Mouse (Mus musculus) MEL-GATA-1-ER (cell line): ENCODE measurements around the gene Sdhc.
A peak's percentile ranks its signal among the peaks of the same experiment; 100 is the strongest.
"Not testable (repeated sequence)": the region's sequence is repeated elsewhere in the genome, so short reads cannot be mapped to it uniquely, and the experiment has no call there.

Experiments
- DNase-seq: peaks from one replicate; pipeline ENCODE4 v3.0.0-alpha.2; 2012; ENCODE audit warnings: low read depth; ENCODE audit errors: extremely low read depth

The Sdhc gene

GRCm38 (mm10) chr1:171112986-171113385 lies 37.4 kb downstream of the Sdhc start:
- DNase-seq, result no peak

GRCm38 (mm10) chr1:171111781-171112575 lies 38.4 kb downstream of the Sdhc start:
- no peak for DNase-seq

- DNase-seq, result peak; percentile 91
These were observed 39.2 kb downstream of the Sdhc start for GRCm38 (mm10) chr1:171111020-171111780.

GRCm38 (mm10) chr1:171110659-171111019 lies 39.8 kb downstream of the Sdhc start:
- DNase-seq, result peak; percentile 53

DNA sequence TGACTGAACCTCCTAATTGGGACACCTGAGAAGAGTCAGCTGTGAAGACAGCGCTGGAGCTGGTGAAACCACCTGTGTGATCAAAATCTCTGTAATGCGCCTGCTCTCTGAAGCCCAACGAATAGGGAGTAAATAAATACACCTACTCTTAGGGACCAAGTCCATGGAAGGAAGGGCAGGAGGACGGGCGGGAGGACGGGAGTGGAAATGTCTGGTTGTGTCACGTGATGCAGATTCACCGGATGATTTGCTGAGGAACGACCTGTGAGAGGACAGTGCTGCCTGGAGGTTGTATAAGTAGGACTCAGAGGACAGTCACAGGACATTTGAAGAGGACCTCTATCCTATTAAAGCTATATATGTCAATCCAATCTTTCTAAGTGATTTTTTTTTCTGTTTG lies 40.8 kb downstream of the Sdhc start:
- DNase-seq, result no peak

GRCm38 (mm10) chr1:171105226-171105625 lies 45.2 kb downstream of the Sdhc start:
- DNase-seq, result no peak

GRCm38 (mm10) chr1:171103179-171103840 lies 47.1 kb downstream of the Sdhc start:
- DNase-seq, result peak; percentile 77

- peak; percentile 84 for DNase-seq
These were observed 47.7 kb downstream of the Sdhc start for GRCm38 (mm10) chr1:171102547-171103177.

DNA sequence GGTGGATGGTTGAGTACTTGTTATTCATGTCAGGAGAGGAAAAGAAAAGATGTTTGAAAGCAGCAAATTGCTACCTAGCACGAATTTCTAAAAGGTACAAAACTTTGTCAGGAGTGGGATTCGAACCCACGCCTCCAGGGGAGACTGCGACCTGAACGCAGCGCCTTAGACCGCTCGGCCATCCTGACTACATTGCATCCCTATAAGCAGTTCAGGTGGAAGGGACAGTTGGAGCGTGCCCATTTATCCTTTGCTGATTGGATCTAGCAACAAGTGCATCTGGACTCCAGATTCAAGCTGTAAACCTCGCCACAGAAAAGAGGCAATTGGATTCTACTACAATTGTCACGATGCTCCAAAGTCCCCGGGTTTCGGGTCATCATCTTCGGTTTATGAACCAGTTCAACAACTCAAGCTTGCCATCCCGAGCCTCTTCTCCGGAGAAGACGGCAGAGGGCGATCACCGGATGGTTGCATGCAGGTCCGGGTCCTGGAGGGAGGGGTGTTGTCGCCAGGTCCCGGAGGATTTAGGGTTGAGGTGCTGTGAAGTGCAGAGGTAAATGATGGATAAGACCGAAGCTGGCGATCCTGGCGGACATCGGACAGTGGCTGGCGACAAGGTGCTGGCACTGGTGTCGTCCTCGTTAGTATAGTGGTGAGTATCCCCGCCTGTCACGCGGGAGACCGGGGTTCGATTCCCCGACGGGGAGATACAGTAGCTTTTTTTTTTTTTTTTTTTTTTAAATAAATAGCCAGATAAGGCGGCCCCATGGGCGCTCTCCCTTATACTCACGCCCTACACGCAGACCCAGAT lies 48.5 kb downstream of the Sdhc start:
- DNase-seq, result peak; percentile 60

- DNase-seq, result no peak
These were observed 49.4 kb downstream of the Sdhc start for GRCm38 (mm10) chr1:171101033-171101432.

DNA sequence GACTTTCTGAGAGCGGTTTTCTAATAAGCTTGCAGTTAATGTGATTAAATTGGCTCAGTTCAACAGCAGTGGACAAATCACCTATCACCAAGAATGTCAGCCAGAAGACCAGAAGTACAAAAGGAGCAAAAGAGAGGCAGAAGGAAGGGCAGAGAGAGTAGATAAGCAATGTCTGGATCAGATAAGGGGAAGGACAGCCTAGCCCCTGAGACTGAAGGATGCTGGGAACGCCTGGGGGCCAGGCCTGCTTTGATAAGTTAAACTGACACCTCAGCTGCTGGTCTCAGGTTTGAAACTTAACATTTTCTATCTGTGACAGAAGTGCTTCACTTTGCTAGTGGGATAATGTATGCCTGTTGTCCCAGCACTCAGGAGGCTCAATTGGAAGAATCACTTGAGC lies 52.8 kb downstream of the Sdhc start:
- DNase-seq, result no peak

GRCm38 (mm10) chr1:171097136-171097535 lies 53.3 kb downstream of the Sdhc start:
- DNase-seq, result no peak

GRCm38 (mm10) chr1:171096110-171096964 lies 54.1 kb downstream of the Sdhc start:
- no peak for DNase-seq

GRCm38 (mm10) chr1:171094424-171094823 lies 56.0 kb downstream of the Sdhc start:
- no peak for DNase-seq

GRCm38 (mm10) chr1:171090761-171091160 lies 59.6 kb downstream of the Sdhc start:
- DNase-seq, result no peak

- DNase-seq, result no peak
These were observed 60.5 kb downstream of the Sdhc start for GRCm38 (mm10) chr1:171089891-171090290.

DNA sequence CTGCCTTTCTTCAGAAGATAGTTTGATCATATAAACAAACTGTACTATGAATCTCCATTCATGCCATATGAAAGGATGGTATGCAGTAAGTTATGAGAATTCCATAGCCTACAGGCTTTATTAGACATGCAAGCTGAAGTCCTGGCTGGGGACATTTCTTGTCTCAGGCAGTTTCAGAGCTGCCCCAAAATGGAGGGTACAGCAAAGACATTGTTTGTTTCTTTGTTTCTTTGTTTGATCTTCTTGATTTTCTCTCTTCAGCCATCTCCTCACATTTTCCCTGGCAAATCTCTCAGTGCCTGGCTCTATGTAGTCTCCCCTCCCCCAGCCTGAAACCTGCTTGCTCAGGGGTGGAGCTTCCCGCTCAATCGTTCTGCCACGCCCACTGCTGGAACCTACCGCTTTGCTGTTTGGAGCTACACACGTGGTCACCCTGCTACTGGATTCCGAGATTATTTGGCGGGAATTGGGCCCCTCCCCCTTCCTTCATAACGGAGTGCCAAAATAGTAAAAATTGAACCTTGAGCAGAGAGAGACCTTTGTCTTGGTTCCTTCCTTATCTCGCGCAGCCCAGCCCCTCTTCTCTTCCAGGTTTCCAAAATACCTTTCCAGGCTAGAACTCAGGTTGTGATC lies 62.0 kb downstream of the Sdhc start:
- peak; percentile 39 for DNase-seq

- no peak for DNase-seq
These were observed 64.7 kb downstream of the Sdhc start for GRCm38 (mm10) chr1:171085718-171086117.

- DNase-seq, result not testable (repeated sequence)
These were observed 68.7 kb downstream of the Sdhc start for GRCm38 (mm10) chr1:171081512-171082231.
